Mouse (Mus musculus) midbrain, embryonic 11.5 days (tissue): ENCODE measurements around the gene Slc25a21. TPM values are rescaled to one million over a fixed set of nuclear protein-coding genes. Genes with fewer than 3 reads are reported as not detected.

Source experiments
- ATAC-seq: fragments of 200-750 bp; cut with Nextera tagmentation; 2 replicates; pipeline ENCODE4 v1.8.0; 2017; ENCODE audit warnings: moderate TSS enrichment, moderate library complexity; ENCODE audit not compliant: low FRiP score
- DNase-seq: peaks from one replicate; pipeline ENCODE4 v3.0.0; 2015; ENCODE audit warnings: low spot score; ENCODE audit errors: missing footprints
- H3K27ac ChIP-seq: fragments of 300-500 bp; sonication (generic); 2 replicates; pipeline ENCODE4 v1.5.1; 2014; ENCODE audit warnings: low read depth, low read length
- H3K27me3 ChIP-seq: fragments of 300-500 bp; sonication (generic); 2 replicates; pipeline ENCODE4 v1.6.1; 2014; ENCODE audit warnings: mild to moderate bottlenecking, low read length, moderate library complexity, mixed read lengths; ENCODE audit not compliant: control insufficient read depth, insufficient read depth
- H3K36me3 ChIP-seq: fragments of 300-500 bp; sonication (generic); 2 replicates; pipeline ENCODE4 v1.6.1; 2014; ENCODE audit warnings: mild to moderate bottlenecking, low read length, moderate library complexity, mixed read lengths; ENCODE audit not compliant: control insufficient read depth, insufficient read depth
- H3K4me1 ChIP-seq: fragments of 300-500 bp; sonication (generic); 2 replicates; pipeline ENCODE4 v1.6.1; 2014; ENCODE audit warnings: low read length; ENCODE audit not compliant: control insufficient read depth, insufficient read depth
- H3K4me2 ChIP-seq: fragments of 300-500 bp; sonication (generic); 2 replicates; pipeline ENCODE4 v1.6.1; 2014; ENCODE audit warnings: mild to moderate bottlenecking, moderate library complexity
- H3K4me3 ChIP-seq: fragments of 300-500 bp; sonication (generic); 2 replicates; pipeline ENCODE4 v1.5.1; 2014; ENCODE audit warnings: low read depth, low read length
- H3K9ac ChIP-seq: fragments of 300-500 bp; sonication (generic); 2 replicates; pipeline ENCODE4 v1.6.1; 2014; ENCODE audit warnings: low read length
- H3K9me3 ChIP-seq: fragments of 300-500 bp; sonication (generic); 2 replicates; pipeline ENCODE4 v1.6.1; 2016; ENCODE audit warnings: low read length; ENCODE audit not compliant: control insufficient read depth
- WGBS: fragments of 180-500 bp; shearing (Covaris S2); extraction: QIAGEN DNeasy Blood & Tissue Kit; methylation state at CpG from one replicate; pipeline ENCODE4 v1.1.7; 2014; 5-methylcytosine and 5-hydroxymethylcytosine counted together
- polyA plus RNA-seq: library from polyadenylated mRNA; unstranded; fragments of >200 nt; fragmentation: Nextera tagmentation; extraction: Ambion mirVana; gene quantifications from 2 replicates; pipeline ENCODE4 v1.2.1, GENCODE M21; 2014

Gene Slc25a21
- polyA plus RNA-seq, 1 experiment from 2014 or later = 2.5 TPM

GRCm38 (mm10) chr12:56717971-56718706 lies 479.1 kb downstream of the Slc25a21 start:
- DNase-seq (peak; percentile 87), ATAC-seq (no peak)
- Histone ChIP-seq H3K27me3 (peaks cover 6% of the 10 kb centered on the region; the same call in 1 of the 2 replicates), H3K4me2 (peak overlapping the region; percentile 8; the same call in 1 of the 2 replicates), H3K36me3 (no peaks in the 10 kb centered on the region), H3K4me1 (peaks cover 3% of the 10 kb centered on the region; the same call in 1 of the 2 replicates), H3K4me3 (no peak overlapping the region), H3K9ac (no peak overlapping the region), H3K27ac (no peak overlapping the region), H3K9me3 (no peaks in the 10 kb centered on the region)
- WGBS = 3% methylated on average over 14 of the region's 14 CpGs

- H3K27ac ChIP-seq = no peak overlapping the region
- H3K27me3 ChIP-seq = peaks cover 69% of the 10 kb centered on the region
- peak; percentile 93 for DNase-seq
- ATAC-seq = no peak
- H3K9ac ChIP-seq = no peak overlapping the region
- WGBS = 6% methylated on average over 6 of the region's 6 CpGs
- no peak overlapping the region for H3K4me3 ChIP-seq
- H3K36me3 ChIP-seq = no peaks in the 10 kb centered on the region
- no peak overlapping the region for H3K4me2 ChIP-seq
- H3K9me3 ChIP-seq = no peaks in the 10 kb centered on the region
- H3K4me1 ChIP-seq = peaks cover 9% of the 10 kb centered on the region
Measured at GRCm38 (mm10) chr12:56701004-56701403, 496.3 kb downstream of the Slc25a21 start.

- no peaks in the 10 kb centered on the region for H3K36me3 ChIP-seq
- H3K9me3 ChIP-seq = no peaks in the 10 kb centered on the region
- no peak overlapping the region for H3K4me3 ChIP-seq
- no peak overlapping the region for H3K9ac ChIP-seq
- peaks cover 77% of the 10 kb centered on the region for H3K27me3 ChIP-seq
- no peak overlapping the region for H3K4me2 ChIP-seq
- peak; percentile 96 for DNase-seq
- H3K4me1 ChIP-seq = peaks cover 15% of the 10 kb centered on the region
- WGBS = 2% methylated on average over 44 of the region's 44 CpGs
- no peak overlapping the region for H3K27ac ChIP-seq
- ATAC-seq = peak; percentile 14; the same call in 1 of the 2 replicates
Measured at GRCm38 (mm10) chr12:56699915-56700900, 497.1 kb downstream of the Slc25a21 start.

GRCm38 (mm10) chr12:56699351-56699750 lies 497.9 kb downstream of the Slc25a21 start:
- H3K27ac ChIP-seq = no peak overlapping the region
- H3K4me1 ChIP-seq = peaks cover 17% of the 10 kb centered on the region
- peak; percentile 92 for DNase-seq
- peaks cover 81% of the 10 kb centered on the region for H3K27me3 ChIP-seq
- no peaks in the 10 kb centered on the region for H3K36me3 ChIP-seq
- no peak overlapping the region for H3K4me3 ChIP-seq
- 5% methylated on average over 3 of the region's 3 CpGs for WGBS
- H3K9me3 ChIP-seq = no peaks in the 10 kb centered on the region
- H3K9ac ChIP-seq = no peak overlapping the region
- H3K4me2 ChIP-seq = no peak overlapping the region
- ATAC-seq = no peak

- Histone ChIP-seq H3K4me2 (no peak overlapping the region), H3K9ac (no peak overlapping the region), H3K9me3 (no peaks in the 10 kb centered on the region), H3K27ac (no peak overlapping the region), H3K4me1 (peaks cover 17% of the 10 kb centered on the region), H3K36me3 (no peaks in the 10 kb centered on the region), H3K27me3 (peaks cover 87% of the 10 kb centered on the region), H3K4me3 (no peak overlapping the region)
- 2% methylated on average over 8 of the region's 8 CpGs for WGBS
- DNase-seq (peak; percentile 94), ATAC-seq (no peak)
Measured at GRCm38 (mm10) chr12:56698191-56698980, 498.9 kb downstream of the Slc25a21 start.

- H3K9ac ChIP-seq = no peak overlapping the region
- no peak overlapping the region for H3K27ac ChIP-seq
- peaks cover 17% of the 10 kb centered on the region for H3K4me1 ChIP-seq
- 2% methylated on average over 12 of the region's 12 CpGs for WGBS
- peaks cover 93% of the 10 kb centered on the region for H3K27me3 ChIP-seq
- no peaks in the 10 kb centered on the region for H3K9me3 ChIP-seq
- ATAC-seq (no peak), DNase-seq (no peak)
- no peaks in the 10 kb centered on the region for H3K36me3 ChIP-seq
- no peak overlapping the region for H3K4me2 ChIP-seq
- no peak overlapping the region for H3K4me3 ChIP-seq
Measured at GRCm38 (mm10) chr12:56697785-56698184, 499.5 kb downstream of the Slc25a21 start.

- Histone ChIP-seq H3K4me3 (peak overlapping the region; percentile 17; the same call in 1 of the 2 replicates), H3K27me3 (peaks cover 93% of the 10 kb centered on the region), H3K9me3 (no peaks in the 10 kb centered on the region), H3K4me2 (peak overlapping the region; percentile 39; the same call in 1 of the 2 replicates), H3K36me3 (no peaks in the 10 kb centered on the region), H3K9ac (no peak overlapping the region), H3K4me1 (peaks cover 17% of the 10 kb centered on the region), H3K27ac (no peak overlapping the region)
- DNase-seq (peak; percentile 93), ATAC-seq (no peak)
- WGBS = under 1% methylated on average over 36 of the region's 36 CpGs
Measured at GRCm38 (mm10) chr12:56697011-56697740, 500.1 kb downstream of the Slc25a21 start.
